Mouse (Mus musculus): ENCODE data around the gene Rbks.
A peak's percentile ranks its signal among the peaks of the same experiment; 100 is the strongest.
"Not testable (repeated sequence)": the region's sequence is repeated elsewhere in the genome, so short reads cannot be mapped to it uniquely, and the experiment has no call there.

Rbks gene

DNA sequence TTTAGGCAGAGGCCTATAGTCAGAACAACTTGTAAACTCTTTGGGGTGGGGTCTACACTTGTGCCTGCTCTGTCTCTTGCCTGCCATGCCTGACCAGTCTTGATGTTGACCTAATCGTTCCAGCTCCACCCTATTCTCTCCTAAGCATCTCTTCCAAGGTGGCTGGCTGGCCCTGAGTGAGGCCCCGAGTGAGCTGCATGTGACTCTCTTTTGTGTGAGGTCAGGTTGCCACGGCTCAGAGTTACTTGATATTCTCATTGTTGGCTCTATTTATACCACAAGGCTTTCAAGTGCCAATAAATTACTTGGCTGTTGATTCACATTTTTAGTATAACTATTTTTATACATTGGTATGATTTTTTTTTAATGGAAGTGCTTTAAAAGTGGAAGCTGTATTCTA is 70.3 kb downstream of the Rbks start:
- DNase-seq (ENCODE audit: low read depth, low spot score) = no peak

DNA sequence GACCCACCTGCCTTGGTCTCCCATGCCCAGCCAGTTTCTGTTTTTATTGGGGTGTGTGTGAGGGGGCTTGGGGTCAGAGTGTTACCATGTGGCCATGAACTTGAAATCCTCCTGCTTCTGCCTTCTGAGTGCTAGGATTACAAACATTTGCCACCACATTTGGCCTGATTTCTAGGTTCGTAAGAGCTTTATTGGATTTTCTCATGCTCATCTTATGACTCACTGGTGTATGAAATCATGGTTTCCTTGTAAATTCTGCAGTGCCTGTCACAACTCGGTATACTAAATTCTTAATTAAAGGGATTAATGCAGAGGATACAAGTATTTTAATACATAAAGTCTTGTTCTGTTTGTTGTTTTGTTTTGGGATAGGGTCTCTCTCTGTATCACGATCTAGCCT is 77.1 kb downstream of the Rbks start:
- no peak for DNase-seq (ENCODE audit: low read depth, low spot score)

DNA sequence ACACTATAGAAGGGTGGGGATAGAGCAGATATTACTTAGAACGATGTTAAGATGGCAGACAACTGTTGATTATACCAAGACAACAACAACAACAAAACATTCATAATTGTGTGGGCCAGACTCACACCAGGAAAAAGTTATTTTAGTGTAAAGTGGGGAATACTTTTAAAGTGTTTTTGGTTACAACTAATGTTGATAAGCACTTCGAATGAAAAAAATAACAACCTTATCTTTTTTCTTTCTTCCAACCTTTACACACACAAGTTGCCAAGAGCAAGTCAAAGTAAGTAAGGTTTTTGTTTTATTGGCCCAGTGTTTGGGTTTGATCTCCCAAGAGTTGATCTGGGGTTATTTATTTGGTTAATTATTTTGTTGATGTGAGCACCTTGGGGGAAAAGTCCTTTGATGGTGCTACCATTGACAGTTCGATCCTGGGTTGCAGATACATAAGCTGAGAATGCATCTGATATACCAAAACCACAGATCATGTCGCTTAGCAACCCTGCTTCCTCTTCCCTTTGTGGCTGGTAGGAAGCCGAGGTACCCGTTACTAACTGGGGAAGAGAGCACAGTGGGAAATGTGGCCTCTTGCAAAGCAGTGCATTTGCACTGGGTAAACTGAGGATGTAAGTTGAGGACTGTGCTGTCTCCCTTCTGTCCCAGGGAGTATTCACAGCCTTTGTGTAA is 82.9 kb downstream of the Rbks start:
- DNase-seq (ENCODE audit: low read depth, low spot score) = no peak

DNA sequence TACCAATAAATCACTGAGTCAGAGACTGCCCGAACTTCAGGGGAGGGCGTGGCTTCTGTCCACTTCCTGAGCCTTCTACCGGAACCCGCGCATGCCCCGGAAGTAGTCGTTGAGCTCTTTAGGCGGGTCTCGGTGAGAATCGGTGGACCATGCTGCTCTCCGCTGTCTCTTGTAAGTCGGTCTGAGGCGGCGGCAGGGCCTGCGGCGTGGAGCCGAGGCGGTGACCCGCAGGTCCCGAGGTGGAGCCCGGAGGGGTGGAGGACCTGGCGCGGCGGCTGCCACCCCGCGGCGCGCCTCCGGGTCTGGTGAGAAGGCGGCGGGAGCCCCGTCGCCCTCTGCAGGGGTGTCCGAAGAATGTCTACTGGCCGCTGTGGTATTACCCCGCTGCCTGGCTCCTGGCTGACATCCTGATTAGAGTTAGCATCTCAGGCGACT is 83.6 kb downstream of the Rbks start:
- DNase-seq (ENCODE audit: low read depth, low spot score) = no peak

DNA sequence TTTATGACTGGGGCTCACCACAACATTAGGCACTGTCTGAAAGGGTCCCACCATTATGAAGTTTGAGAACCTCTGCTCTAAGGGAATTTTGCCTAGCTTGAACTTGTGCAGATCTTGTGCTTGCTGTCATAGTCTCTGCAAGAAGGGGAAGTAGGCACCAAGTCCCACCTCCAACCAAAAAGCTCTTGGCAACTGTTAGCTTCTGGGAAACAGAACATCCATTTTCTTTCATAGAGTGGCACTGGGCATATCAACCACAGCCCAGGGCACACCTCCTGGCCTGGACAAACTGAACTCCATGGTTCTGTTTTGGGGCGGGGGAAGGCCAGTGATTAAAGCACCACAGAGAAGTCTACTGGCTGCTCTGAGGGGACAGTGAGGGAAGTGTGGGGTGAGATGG is 86.2 kb downstream of the Rbks start:
- DNase-seq (ENCODE audit: low read depth, low spot score) = no peak

DNA sequence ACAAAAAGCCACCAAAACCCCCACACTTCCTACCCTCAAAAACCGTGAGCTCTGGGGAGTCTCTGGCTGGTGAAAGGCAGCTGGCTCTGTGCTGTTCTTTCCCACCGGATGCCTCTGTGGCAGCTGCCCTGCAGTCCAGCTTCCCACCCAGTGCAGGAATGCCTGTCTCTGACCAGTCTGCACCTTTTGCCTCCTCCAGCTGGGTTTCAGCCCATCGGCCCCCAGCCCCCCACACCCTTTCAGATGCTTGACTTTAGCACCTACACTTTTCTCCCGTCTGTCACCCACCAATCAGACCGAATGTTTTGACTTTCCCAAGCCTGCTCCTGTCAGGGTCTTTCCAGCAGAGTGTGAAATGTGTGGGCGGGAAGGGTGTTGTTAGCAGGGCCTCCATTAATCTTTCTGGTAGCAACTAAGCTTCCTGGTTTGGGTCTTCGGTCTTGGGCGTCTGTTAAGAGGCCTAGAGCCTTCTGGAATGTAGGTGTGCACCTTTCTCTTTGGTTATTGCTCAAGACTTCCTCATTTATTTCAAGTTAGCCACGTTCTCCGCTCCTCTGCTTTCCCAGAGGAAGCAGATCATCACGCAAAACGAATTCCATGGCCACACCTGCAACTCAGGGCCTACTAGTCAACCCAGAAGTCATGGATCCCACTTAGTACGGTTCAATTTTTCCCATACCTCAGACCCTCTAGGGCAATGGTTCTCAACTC is 86.9 kb downstream of the Rbks start:
- DNase-seq (ENCODE audit: low read depth, low spot score) = no peak

DNA sequence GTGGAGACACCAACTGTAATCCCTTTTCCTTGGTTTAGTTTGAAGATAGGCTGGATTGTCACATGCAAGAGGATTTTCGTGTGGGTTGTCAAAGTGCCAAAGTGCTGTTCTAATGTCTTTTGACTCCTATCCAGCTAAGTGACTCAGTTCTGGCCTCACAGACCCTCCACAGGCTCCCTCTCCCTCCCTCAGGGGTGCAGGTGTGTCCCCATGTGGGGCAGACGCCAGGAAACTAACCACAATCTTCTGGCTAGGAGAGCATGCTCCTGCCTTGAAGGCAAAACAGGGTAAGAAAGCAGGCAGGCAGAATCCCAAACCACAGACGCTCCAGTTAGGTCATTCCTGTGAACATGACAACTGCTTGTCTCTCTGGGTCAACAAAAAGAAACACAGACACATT is 91.3 kb downstream of the Rbks start:
- DNase-seq (ENCODE audit: low read depth, low spot score) = no peak

DNA sequence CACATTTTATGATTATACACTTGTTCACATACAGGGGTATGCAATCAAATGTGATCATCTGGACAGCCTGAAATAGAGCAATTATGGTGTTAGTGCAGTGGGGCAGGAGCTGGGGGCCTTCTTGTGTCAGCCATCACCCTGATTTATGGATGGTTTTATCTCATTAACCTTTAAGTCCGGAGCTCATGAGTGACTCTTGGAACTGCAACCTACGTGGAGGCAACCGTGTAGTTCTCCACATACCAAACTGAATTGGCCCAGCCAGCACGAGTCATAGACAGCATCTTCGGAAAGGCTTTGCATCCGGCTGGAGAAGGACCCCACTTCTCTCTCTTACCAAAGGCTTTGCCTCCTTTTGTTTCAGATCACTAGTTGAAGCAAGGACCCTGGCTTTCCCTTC is 93.7 kb downstream of the Rbks start:
- DNase-seq (ENCODE audit: low read depth, low spot score) = no peak

DNA sequence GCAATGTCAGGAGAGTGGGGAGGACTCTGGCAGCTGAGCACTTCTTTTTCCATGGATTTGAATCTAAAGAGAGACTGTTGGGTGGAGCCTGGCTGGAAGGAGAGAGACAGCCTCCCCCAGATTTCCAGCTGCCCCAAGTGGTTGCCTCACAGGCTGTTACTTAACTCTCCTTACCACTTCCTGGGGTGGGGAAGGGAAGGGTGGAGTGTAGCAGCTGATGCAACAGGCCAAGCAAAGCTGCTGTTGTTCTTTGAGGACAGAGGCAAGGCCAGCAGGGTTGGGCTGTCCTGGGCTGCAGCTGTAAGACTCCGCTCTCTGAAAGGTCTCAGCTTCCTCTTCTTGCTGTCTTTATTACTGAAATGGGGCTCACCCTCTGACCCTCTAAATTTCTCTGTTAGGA is 95.0 kb downstream of the Rbks start:
- peak; percentile 28 for DNase-seq (ENCODE audit: low read depth, low spot score)

DNA sequence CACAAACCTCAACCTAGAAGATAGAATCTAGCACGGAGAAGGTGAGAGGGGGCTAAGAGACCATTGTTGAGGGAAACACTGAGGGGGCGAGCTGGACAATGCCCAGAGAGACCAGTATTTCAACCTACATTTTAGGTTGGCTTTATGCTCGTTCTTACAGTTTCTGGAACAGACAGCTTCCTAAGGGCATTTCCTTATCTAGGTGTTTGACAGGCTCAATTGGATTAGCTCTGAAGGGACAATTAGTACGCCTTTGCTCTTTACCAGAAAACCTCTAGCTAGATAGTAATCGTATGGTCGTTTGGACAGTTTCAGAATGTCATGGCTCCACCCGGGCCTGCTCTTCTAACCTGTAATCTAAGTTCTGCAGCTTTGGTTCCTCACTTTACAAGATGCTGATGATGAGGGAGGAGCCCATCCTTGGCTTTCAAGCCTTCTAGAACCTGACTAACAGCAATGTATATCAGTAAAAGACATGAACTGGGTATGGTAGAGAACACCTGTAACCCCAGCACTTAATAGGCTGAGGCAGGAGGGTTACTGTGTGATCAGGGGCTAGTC is 96.2 kb downstream of the Rbks start:
- no peak for DNase-seq (ENCODE audit: low read depth, low spot score)

DNA sequence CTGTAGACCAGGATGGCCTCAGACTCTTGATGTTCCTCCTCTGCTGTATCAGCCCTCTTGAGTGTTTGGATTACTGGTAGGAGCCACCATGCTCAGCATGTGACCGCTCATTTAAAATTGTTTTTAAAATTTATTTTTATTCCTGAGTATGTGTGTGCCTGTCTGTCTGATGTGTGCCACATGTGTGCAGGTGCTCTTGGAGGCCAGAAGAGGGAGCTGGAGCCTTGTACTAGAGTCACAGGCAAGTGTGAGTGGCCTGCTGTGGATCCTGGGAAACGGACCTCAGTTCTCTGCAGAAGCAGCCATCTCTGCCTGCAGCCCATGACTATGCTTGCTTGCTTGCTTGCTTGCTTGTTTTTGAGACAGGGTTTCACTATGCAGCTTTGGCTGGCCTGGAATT is 98.3 kb downstream of the Rbks start:
- DNase-seq (ENCODE audit: low read depth, low spot score) = no peak

DNA sequence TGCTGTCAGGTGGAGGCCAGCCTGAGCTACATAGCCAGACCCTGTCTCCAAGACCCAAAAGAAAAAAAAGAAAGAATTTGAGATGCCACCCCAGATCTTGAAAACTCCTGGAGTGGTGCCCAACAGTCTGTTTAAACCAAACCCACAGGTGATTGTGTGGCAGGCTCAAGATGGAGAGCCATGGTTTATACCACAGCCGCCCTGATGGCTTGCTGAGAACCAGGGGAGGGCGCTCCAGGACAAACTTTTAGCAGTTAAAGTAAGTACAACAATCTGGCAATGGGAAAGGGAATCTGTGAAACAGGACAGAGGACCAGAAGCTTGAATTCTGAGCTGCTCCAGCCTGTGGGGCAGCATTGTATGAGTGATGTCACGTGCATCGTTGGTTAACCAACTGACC is 98.8 kb downstream of the Rbks start:
- DNase-seq (ENCODE audit: low read depth, low spot score) = no peak

DNA sequence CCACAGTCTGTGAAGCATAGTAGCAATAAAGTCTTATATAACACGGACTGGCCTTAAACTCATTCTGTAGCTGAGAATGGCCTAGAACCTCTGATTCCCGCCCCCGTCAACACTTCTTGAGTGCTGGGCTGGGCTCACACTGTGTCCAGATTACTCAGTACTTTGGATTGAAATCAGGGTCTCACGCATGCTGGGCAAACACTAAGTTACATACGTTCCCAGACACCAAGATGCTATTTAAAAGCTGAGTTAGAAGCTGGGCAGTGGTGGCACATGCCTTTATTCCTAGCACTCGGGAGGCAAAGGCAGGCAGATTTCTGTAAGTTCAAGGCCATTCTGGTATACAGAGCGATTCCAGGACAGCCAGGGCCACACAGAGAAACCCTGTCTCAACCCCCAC is 99.3 kb downstream of the Rbks start:
- DNase-seq (ENCODE audit: low read depth, low spot score) = no peak

DNA sequence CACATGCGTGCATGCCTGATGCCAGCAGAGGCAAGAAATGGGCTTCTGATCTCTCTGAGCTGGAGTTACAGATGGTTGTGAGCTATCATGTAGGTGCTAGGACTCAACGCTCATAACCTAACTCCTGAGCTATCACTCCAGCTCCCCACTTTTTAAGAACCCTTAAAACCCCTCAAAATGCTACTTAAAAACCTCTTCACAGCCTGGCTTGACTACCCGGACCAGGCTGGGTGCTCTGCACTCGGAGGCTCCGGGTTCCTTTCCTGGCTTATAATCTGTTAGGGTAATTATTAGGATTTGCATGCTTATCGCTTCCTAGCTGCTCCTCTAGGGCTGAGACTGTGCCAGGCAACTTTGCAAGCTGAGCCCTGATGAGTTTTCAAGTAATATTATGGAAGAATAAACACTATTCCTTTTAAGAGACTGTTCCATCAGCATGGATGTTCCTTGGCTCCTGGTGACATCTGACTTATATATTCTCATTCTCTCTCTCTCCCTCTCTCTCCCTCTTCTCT is 99.9 kb downstream of the Rbks start:
- DNase-seq (ENCODE audit: low read depth, low spot score) = no peak

DNA sequence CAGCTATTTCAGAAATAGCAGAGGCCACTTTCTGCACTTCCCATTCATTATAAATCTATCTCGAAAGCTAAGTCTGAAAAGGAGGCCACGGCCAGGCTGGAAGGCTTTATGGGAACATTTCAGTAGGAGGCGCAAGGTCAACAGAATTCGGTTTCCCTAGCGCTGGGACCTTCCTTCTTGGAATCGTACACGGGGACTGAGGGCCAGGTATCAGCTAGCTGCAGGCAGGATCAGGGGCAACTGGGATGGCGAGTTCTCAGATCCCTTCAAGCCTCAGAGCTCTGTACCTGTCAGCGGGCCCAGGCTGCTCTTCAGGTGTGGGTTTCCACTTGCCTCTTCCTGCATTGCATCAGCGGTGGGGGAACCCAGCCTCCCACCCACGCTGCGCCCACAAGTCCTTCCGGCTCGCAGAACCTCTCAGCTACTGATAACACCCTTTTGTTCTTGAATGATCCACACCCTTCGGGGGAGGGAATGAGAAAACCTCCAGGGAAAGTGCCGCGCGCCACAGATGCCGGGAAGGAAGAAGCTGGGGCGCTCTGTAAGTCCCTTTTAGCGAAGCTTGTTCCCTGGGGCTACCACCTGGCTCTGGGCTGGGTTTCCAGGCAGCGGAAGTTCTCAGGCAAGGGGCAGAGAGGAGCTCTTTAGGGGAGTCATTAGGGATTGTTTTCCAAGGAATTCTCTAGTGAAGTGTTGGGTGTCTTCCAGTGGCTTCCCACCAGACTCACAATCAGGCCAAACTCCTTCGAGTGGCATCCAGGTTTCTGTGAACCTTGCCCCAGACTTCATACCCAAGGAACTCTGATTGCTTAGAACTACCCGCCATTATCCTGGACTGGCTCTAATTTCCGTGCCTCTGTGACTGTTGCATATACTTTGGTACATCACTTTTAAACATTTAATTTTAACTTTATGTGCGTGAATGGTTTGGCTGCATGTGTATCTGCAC is 100.7 kb downstream of the Rbks start, which contains the start of gene Mrpl33:
Gene Mrpl33, plus strand, starts transcription at position 455 of the 949 bp plus-strand sequence.
- DNase-seq (ENCODE audit: low read depth, low spot score) = peak; percentile 34

DNA sequence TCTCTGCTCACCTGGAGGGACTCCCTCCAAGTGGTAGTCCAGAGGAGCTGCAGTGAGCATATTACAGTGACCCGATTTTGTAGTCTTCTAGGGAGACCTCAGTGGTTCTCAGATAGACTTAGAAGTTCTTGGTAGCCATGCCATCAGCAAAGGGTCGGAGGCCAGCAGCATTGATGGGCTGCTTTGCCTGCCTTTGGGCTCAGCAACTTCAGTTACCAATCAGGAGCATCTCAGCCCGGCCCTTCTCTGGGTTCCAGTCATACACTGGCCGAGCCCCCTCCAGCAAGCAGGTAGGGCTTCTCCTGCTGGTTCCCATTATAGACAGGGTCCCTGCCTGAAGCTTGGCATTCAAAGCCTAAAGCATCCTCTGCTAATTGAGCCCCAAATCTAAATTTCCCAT is 101.6 kb downstream of the Rbks start:
- no peak for DNase-seq (ENCODE audit: low read depth, low spot score)

DNA sequence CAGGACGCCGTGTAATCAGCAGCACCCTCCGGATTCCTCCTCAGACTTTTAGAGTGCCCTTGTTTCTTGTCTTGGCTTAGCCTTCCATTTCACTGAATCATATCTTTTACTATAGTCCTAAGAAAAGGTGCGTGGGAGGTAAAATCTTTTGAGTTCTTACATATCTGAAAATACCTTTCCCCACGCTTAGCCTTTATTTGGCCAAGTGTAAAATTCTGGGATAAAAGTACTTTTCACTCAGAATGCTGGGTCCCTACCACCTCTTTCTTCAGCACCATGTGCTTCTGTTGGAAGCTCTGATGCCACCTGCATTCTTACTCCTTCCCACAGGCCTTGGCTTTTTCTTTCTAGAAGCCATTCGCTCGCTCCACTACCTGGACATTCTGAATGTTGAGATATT is 106.3 kb downstream of the Rbks start:
- no peak for DNase-seq (ENCODE audit: low read depth, low spot score)

DNA sequence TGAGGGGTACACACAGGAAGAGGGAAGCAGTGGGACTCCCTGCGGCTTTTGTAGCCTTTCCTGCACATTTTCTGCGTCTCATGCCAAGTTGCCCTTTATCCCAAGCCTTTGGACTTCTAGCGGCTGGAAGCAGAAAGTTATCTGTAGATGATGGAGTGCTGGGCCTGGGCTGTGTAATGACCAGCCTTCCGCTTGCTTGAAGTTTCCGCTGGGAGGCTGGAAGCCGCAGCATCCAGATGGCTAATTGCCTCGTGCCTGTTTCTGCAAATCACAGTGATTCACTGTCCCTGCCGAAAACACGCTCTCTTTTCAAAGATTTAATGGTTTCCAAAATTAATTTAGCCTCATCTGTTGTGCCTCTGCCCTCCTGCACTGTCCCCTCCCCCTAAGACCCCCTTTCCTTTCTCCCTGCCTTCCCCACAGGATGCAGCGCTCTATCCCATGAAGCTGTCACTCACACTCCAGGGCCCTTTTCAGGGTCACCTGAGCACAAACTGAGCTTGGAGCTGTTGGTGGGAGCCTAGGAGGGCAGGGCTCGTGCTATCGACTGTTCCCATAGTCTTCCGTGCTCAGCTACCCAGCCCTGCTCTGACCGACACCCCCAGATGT is 107.6 kb downstream of the Rbks start:
- DNase-seq (ENCODE audit: low read depth, low spot score) = no peak

DNA sequence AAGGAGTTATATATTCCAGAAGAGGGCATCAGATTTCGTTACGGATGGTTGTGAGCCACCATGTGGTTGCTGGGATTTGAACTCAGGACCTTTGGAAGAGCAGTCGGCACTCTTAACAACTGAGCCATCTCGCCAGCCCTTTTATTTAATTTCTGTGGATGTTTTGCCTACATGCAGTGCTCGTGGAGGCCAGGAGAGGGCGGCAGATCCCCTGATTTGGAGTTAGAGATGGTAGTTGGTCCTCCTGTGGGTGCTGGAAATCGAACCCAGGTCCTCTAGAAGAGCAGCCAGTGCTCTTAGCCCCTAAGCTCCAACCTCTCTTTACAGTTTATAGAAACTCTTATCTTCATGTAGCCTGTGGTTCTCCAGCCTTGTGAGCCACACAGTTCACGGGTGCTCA is 108.8 kb downstream of the Rbks start:
- DNase-seq (ENCODE audit: low read depth, low spot score) = not testable (repeated sequence)

DNA sequence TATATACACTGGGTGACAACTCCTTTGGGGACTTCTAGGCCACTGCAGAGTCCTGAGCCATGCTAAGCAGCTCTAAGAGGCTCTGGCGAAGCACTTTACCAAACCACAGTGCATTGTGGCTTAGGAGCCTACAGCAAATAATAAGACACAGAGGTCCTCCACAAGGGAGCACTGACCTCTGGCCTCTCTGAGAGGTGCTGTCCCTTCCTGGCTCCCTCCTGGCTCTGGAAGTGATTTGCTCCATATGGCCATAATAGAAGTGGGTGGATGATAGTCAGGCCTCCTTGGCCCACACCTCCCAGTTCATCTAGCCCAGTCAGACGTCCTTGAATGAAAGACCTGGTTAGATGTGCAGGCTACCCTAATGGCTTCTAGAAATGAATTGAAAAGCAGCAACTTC is 109.4 kb downstream of the Rbks start:
- no peak for DNase-seq (ENCODE audit: low read depth, low spot score)

DNA sequence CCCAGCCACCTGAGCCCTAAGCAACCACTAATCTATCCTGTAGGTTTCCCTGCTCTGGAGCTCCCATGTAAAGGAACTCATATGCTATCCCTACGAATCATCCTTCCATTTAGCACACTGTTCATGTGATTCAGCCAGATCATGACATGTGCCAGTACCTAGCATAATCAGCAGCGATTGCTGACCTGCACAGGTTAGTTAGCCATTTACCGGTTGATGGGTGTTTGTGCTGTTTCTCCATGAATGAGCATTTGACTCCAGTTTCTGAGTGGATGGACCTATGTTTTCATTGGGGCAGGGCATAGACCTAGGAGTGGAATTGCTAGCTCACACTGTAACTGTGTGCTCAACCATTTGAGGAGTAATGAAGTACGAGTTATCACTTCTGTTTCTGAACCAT is 111.9 kb downstream of the Rbks start:
- no peak for DNase-seq (ENCODE audit: low read depth, low spot score)
